Mouse (Mus musculus) heart, postnatal 0 days (tissue): ENCODE results near the gene Nectin4.

Source experiments
- CTCF ChIP-seq: IDR thresholded peaks from 2 replicates; pipeline ENCODE4 v1.5.1; 2016; ENCODE audit warnings: antibody characterized with exemption, control low read depth, low read depth
- EP300 ChIP-seq: IDR thresholded peaks from 2 replicates; pipeline ENCODE4 v1.6.1; 2016; ENCODE audit warnings: antibody characterized with exemption, low read depth

GRCm38 (mm10) chr1:171369845-171370556 is at the start of gene Nectin4:
- TF ChIP-seq CTCF (no peak), EP300 (no peak)
